Mouse (Mus musculus) cerebellum, adult 9-10 months (tissue): Measurements from ENCODE around the gene Def6.

Experiments
- DNase-seq: peaks from one replicate; pipeline ENCODE4 v3.0.0; 2022

Gene Def6

GRCm38 (mm10) chr17:28277721-28278120 is 70.1 kb downstream of the Def6 start:
- no peak for DNase-seq

GRCm38 (mm10) chr17:28278156-28278555 is 70.6 kb downstream of the Def6 start:
- DNase-seq, result no peak
